Mouse (Mus musculus): Measurements from ENCODE around the gene Gm49322.

The Gm49322 gene

DNA sequence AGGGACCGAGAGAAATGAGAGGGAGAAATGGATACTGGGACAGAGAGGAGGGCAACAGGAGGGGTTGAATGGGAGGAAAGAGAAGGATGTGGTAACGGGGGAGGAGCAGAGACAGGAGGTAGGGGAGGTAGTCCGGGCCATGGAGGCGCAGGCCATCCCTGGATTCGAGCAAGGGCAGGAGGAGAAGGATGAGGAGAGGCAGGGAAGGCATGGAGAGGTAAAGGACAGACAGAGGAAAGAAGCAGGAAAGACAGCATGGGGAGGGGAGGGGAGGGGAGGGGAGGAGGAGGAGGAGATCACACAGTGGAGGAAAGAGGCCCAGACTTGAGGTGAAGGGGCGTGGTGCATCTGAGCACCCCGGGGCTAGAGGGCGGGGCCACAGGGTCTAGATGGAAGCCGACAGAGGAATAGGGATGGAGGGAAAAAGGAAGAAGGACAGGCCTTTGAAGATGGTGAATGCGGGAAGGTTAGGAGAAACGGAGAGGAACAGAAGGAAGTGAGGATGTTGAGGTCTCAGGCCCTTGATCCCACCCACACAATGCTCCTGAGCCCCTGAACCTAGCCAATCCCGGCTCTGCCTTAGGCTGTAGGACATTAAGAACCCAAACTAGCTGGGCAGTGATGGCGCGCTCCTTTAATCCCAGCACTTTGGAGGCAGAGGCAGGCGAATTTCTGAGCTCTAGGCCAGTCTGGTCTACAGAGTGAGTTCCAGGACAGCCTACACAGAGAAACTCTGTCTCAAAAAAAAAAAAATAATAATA lies 51.2 kb downstream of the Gm49322 start, which contains the start of gene Btbd2:
Btbd2 (minus strand) TSS at position 209 of the 761 bp plus-strand sequence.
- DNase-seq = no peak

DNA sequence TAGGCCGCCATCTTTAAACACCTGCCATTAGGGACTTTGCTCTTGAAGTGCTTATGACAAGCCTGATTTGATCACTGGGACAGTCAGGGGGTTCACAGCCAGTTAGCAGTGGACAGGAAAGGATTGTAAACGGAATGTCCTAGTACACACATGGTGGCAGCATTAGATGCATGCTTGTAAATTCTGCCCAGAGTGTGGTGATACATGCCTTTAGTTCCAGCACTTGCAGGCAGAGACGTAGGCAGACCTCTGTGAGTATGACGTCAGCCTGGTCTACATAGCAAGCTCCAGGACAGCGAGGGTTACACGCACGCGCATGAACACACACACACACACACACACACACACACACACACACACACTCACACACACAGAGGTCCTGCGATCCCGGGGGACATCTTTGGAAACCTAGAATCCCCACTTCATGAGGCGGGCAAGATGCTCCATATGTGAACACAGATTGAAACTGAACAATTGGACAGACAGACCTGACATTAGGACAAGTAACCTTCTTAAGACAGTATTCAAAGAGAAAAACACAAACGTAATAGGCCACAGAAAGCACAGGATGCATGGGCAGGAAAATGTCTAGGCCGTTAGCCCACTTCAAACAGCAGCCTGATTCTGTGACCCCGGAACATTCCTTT lies 52.5 kb downstream of the Gm49322 start:
- DNase-seq = no peak

DNA sequence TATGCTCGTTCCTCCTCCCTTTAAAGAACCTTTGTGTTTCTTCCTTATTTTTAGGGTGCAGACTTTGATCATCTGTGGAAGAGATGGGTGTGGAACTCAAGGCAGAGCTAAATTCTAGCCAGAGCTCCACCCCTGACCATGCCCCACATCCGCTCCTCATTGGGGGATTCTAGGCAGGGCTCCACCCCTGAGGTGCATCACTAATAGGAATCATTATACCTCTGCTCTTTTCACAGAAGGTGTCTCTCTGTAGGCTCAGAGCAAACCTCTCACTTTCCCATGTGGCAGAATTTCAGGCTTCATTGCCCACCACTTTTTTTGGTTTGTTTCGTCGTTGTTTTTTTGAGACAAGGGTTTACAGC lies 53.0 kb downstream of the Gm49322 start:
- DNase-seq = no peak

DNA sequence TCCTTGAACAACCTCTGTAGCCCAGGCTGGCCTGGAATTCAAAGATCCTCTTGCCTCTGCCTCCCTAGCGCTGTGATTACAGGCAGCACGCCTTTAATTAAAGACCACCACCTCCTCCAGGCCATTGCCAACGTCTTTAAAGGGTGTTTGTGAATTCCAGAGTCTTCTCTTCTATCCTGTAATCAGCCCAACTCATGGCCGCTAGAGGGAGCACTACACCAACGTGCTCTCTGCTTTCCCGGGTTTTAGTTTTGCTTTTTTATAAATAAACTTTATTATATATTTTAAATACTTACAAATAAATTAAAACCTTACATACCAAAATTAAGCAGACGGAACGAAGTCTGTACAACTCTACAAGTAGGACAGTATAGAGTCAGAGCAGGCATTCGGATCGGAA lies 53.4 kb downstream of the Gm49322 start:
- DNase-seq = peak; percentile 67

DNA sequence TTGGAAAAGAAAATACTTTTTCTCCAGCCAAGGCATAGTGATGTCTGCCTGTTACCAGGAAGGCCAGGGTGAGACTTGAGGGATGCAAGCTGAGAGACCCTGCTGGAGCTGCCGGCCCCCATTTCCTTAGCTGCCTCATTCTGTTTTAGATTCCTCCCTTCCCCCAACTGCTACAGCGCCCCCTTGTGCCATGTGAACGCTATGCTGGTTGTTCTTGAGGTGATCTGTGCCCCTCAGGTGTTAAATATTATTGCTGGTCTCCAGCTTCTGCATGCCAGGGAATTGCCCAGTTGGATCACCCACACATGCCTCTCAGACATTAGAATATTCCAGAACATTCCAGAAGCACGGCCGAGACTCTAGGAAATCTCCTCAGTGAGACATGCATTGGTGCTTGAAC lies 55.3 kb downstream of the Gm49322 start:
- no peak for DNase-seq

DNA sequence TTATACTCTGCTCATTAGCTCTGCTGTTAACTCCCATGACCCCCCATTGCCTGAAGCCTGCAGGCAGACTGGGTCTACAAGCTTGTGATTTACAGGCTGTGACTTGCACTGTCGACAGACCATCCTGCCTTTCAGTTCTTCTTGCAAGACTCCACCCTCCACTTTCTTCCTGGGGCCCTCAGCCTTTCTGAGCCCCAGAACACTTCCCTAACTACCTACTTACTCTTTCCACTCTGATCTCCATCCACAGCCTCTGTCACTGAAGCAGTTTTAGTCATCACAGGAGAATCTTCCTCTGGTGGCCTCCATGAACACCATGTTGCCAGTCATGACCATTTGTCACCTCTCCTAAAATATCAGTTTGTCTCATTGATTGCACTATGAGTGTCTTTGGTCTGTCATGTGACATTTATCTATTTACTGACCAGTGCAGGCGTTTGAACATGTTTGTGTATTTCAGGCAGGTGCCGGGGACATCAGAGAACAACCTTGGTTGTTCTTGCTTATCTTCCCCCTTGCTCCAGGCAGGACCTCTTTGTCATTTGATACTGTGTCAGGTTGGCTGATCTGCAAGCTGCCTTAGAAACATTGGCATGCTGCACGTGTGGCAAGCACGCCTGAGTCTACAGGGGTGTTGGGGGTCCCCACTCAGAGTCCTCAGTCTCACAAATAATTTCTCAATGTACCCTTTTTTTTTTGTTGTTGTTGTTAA lies 57.8 kb downstream of the Gm49322 start:
- DNase-seq = no peak

DNA sequence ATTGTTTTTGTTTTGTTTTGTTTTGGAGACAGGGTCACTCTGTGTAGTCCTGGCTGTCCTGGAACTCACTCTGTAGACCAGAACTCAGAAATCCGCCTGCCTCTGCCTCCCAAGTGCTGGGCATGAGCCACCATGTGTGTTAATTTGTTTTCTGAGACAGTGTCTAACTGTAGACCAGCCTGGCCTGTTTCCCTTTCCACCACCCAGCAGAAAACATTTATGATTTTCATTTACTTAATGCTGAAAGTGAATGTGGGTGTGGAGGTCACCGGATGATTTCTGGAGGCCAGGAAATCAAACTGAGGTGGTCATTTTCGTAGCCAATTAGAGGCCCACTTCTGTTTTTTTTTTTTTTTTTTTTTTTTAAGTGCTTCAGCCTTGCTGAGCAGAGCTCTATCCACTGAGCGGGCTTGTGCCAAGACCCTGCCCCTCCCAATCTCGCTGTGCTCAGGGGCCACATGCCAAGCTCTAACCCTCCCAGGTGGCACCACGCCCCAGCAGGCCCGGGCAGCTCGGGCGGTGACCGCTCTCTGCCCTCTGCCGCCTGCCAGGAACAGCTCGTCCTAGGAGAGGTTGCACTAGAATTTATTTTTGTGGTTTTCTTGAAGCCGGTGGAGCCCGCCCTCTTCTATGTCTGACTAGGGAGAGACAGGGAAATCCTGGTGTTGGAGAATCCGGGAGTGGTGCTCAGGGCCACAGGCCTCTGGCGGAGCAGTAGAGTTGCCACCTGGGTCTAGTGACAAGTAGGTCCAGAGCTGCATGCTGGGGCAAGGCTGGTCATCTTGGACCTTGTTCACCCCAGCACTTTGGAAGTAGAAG lies 58.6 kb downstream of the Gm49322 start:
- peak; percentile 40 for DNase-seq

DNA sequence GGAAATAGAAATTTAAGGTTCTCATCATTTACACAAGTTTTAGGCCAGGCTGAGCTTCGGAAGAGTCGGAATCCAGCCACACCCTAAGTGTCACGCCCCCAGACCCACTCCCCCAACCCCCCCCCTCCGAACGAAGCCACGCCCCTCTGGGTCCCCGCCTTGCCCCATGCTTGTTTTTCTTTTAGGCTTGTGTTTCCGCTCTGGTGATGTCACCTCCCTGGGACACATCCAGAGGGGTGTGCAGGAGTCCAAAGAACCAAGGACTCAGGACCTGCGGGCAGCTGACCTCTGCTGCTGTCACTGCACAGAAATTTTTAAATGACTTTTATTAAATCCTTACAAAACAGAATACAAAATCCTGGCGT lies 59.2 kb downstream of the Gm49322 start:
- no peak for DNase-seq

Measured in right cerebral cortex, postnatal 25 days (tissue).